ENCODE assay signal across 9 mouse cellular contexts in the genomic region with DNA sequence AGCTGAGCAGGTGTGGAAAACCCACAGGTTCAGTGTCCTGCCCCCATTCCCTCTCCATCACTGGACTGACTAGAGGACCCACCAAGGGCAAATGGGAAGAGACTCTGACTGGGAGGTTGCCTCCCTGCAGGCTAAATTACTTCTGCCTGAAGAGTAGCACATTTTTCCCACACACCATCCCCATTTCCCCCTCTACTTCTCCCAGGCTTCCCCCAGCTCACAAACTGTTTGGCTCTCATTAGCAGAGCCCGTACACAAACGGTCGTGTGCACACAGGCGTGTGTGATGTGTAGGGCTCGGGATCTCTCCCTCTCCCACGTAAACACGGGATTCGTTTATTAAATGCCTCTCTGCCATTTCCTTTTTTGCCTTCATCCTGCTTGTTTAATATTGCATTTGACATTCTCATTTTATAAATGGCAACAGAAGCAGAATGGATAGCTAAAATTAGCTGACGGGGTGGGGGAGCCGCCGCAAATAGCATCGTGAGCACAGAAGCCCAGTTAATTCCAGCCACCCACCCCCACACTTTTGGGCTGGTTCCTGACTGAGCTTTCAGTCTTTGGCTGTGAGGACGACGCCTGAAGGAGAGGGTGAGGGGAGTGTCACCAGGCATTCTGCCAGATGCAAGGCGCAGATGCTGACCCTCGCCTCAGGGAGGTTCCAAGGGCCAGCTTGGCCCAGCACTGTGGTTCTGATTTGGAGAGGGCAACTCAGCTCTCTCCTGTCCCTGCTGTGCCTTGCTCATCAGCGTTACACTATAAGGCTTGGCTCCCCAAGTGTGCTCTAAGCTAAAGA.
DNase-seq lines count a peak whose midpoint lies in the region; ATAC-seq and TF ChIP-seq lines count a peak whose summit lies in the region.
"Had no signal": no experiment of that assay in that cellular context is flagged by ENCODE, and none has a peak within 500 bp of the region (broad histone marks: within the 10 kb centered on the region; RNA-seq: fewer than 3 reads in every experiment).

No protein-coding gene starts in this region.

- DNase-seq in Muller cell, postnatal 12 days (ENCODE audit: inconsistent ontology term), result peak; percentile 95
- peak; percentile 41 to 82 for DNase-seq in cerebellum, postnatal 4 days (ENCODE audit: low spot score in 2 of 2)
- DNase-seq in heart, adult 18-20 months, result peak; percentile 74 to 85
- DNase-seq in left cerebral cortex, postnatal 10 days (ENCODE audit: extremely low spot score in 1 of 2, low spot score in 2 of 2), result peak; percentile 77 to 82
- peak; percentile 63 for DNase-seq in ovary, adult 18-20 months (ENCODE audit: low spot score)
- DNase-seq in adrenal gland, postnatal 14 days, result no peak

- peak; percentile 11; the same call in 1 of the 2 replicates for ATAC-seq in intestine, postnatal 0 days
- ATAC-seq in megakaryocyte progenitor cell, adult 5-6 weeks (replicated peaks; ENCODE audit: poor library complexity), result no peak
- ATAC-seq: Patski had no signal

- H3K4me2 ChIP-seq in intestine, postnatal 0 days (replicated peaks; ENCODE audit: low read depth), result peak overlapping the region; percentile 54

- TF ChIP-seq CTCF in intestine, postnatal 0 days (IDR thresholded peaks at IDR 0.05; ENCODE audit: low read depth), result no peak

- 30% methylated on average over 17 of the region's 17 CpGs for WGBS in intestine, postnatal 0 days

- no peaks in the 10 kb centered on the region; the same call in 1 of the 2 replicates for H3K36me3 ChIP-seq in intestine, postnatal 0 days (ENCODE audit: control insufficient read depth, insufficient read depth)

- H3K9ac ChIP-seq in intestine, postnatal 0 days (ENCODE audit: low read depth, low read length), result no peak overlapping the region

- intact Hi-C loops in left cerebral cortex, postnatal 10 days (cut with DNase I), result no loop called here

- no peak overlapping the region for H3K4me3 ChIP-seq in intestine, postnatal 0 days (ENCODE audit: low read depth, low read length)

- peak overlapping the region; percentile 81 for H3K27ac ChIP-seq in intestine, postnatal 0 days (ENCODE audit: low read depth, low read length)

- no peaks in the 10 kb centered on the region for H3K9me3 ChIP-seq in intestine, postnatal 0 days (ENCODE audit: control insufficient read depth)

- peaks cover 12% of the 10 kb centered on the region; the same call in 1 of the 2 replicates for H3K4me1 ChIP-seq in intestine, postnatal 0 days (replicated peaks; ENCODE audit: control insufficient read depth, insufficient read depth, low read length)

- H3K27me3 ChIP-seq in intestine, postnatal 0 days (replicated peaks; ENCODE audit: control insufficient read depth, insufficient read depth, low read length), result no peaks in the 10 kb centered on the region
- H3K27me3 ChIP-seq: Patski had no signal
